Mouse (Mus musculus): Measurements from ENCODE around the gene Mif4gd.

- TF ChIP-seq CTCF (IDR thresholded peaks at IDR 0.05; ENCODE audit: borderline replicate concordance, insufficient read depth, low read depth, low read length) (no peak), POLR2A (IDR thresholded peaks at IDR 0.05; ENCODE audit: borderline replicate concordance, insufficient read depth, low read length) (no peak)
Observed at GRCm38 (mm10) chr11:115579080-115579479, 33.7 kb downstream of the Mif4gd start.
